Mouse (Mus musculus): ENCODE measurements around the gene Abcc3.

DNA sequence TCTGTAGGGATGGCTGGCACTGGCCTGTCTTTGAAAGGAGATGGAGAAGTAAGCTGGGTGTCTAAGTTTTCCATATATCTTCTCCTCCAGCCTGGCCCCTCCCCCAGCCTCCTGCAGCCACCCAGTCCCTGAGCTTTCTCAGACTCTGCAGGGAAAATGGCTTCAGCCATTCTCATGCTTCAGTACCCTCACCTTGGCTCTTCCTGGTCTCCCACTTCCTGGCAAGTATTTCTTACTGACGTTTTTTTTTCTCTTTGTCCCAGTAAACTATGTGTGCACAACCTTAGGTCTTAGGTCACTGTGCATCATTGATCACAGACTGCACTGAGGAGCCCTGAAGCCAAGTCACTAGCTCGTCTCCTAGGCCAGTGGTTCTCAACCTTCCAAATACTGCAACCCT is 13.7 kb downstream of the Abcc3 start:
- TF ChIP-seq CTCF (conservative IDR thresholded peaks at IDR 0.05; ENCODE audit: insufficient read depth, insufficient read length, low read depth, low read length) (no peak), POLR2A (IDR thresholded peaks at IDR 0.05; ENCODE audit: low read depth, low read length) (no peak)

Measured in kidney, adult 2 months (tissue).